Mouse (Mus musculus): ENCODE data around the gene P2rx7. TPM values are rescaled to one million over a fixed set of nuclear protein-coding genes. Genes with fewer than 3 reads are reported as not detected.
A peak's percentile ranks its signal among the peaks of the same experiment; 100 is the strongest.

Gene P2rx7
- polyA plus RNA-seq, 1 experiment from 2014 or later: 2.2 TPM

DNA sequence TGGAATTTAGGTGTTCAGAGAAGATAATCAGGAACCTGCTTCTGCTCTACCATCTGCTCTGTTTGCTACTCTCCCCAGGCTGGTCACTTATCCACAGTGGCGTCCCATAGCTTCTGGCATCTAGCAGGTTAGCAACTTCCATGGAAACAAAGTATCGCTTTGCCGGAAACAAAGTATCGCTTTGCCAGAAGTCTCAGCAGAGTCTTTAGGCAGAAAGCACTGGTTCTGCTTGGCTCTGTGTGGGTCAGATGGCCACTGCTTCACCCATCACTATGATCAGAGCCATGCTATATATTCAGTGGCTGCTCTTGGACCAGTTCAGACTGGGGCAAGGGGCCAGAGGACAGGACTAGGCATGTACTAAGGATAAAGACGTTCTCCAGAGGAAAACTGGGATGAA lies 28.6 kb downstream of the P2rx7 start:
- Histone ChIP-seq H3K9ac (no peak overlapping the region), H3K36me3 (no peaks in the 10 kb centered on the region), H3K27ac (no peak overlapping the region), H3K9me3 (no peaks in the 10 kb centered on the region), H3K4me3 (no peak overlapping the region), H3K27me3 (no peaks in the 10 kb centered on the region), H3K4me1 (no peaks in the 10 kb centered on the region), H3K4me2 (no peak overlapping the region)
- ATAC-seq (ENCODE audit: insufficient number of reproducible peaks, low FRiP score, low TSS enrichment, low read depth): no peak
- WGBS: 82% methylated on average over 5 of the region's 5 CpGs

GRCm38 (mm10) chr5:122676002-122676401 lies 32.3 kb downstream of the P2rx7 start:
- Histone ChIP-seq H3K27ac (no peak overlapping the region), H3K36me3 (no peaks in the 10 kb centered on the region), H3K4me3 (no peak overlapping the region), H3K9me3 (no peaks in the 10 kb centered on the region), H3K27me3 (no peaks in the 10 kb centered on the region), H3K4me2 (no peak overlapping the region), H3K9ac (no peak overlapping the region), H3K4me1 (no peaks in the 10 kb centered on the region)
- 65% methylated on average over 8 of the region's 8 CpGs for WGBS
- ATAC-seq (ENCODE audit: insufficient number of reproducible peaks, low FRiP score, low TSS enrichment, low read depth): no peak

- WGBS: 81% methylated on average over 9 of the region's 9 CpGs
- H3K4me2 ChIP-seq: no peak overlapping the region
- H3K36me3 ChIP-seq: no peaks in the 10 kb centered on the region
- no peak overlapping the region for H3K9ac ChIP-seq
- H3K27me3 ChIP-seq: no peaks in the 10 kb centered on the region
- no peak overlapping the region for H3K4me3 ChIP-seq
- no peaks in the 10 kb centered on the region for H3K9me3 ChIP-seq
- no peaks in the 10 kb centered on the region for H3K4me1 ChIP-seq
- ATAC-seq (ENCODE audit: insufficient number of reproducible peaks, low FRiP score, low TSS enrichment, low read depth): no peak
- no peak overlapping the region for H3K27ac ChIP-seq
These were observed 34.3 kb downstream of the P2rx7 start for GRCm38 (mm10) chr5:122677983-122678382.

DNA sequence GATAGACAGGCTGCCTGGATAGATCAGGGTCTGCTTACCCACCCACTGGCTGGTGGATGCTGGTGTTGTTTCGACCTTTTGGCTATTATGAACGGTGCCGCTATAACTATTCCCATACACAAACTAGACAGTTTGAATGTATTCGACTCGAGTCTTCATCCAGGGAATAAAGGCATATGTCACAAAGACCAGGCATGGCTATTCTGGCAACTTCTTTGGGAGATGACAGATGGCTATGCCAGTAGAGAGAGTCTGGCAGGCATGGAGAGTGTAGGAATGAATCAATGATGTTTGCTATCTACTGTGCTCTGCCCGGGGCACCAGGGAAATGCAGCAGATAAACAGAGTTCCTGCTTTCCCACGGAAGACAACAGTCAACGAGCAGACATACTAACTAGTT lies 36.2 kb downstream of the P2rx7 start:
- Histone ChIP-seq H3K27me3 (no peaks in the 10 kb centered on the region), H3K27ac (no peak overlapping the region), H3K36me3 (no peaks in the 10 kb centered on the region), H3K9ac (no peak overlapping the region), H3K4me2 (no peak overlapping the region), H3K4me3 (no peak overlapping the region), H3K9me3 (no peaks in the 10 kb centered on the region), H3K4me1 (no peaks in the 10 kb centered on the region)
- WGBS: 85% methylated on average over 8 of the region's 8 CpGs
- ATAC-seq (ENCODE audit: insufficient number of reproducible peaks, low FRiP score, low TSS enrichment, low read depth): no peak

DNA sequence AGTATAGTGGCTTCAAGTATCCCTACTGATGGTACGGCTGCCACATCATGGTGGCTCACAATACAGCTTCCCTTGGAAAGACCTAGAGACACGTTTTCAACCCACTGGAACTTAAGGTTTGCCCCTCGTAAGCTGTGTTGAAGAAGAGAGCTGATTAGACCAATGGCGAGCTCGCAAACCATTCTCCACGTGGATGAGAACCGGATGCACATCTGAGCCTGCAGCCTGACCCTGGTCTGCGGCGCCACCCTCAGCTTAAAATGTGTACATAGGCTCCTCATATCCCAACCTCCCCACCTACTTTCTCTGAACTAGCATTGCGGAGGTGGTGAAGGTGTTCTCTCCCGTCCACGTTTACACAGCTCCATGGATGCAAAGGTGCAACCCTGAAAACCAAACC lies 37.6 kb downstream of the P2rx7 start:
- Histone ChIP-seq H3K9ac (no peak overlapping the region), H3K4me2 (no peak overlapping the region), H3K36me3 (no peaks in the 10 kb centered on the region), H3K4me1 (no peaks in the 10 kb centered on the region), H3K4me3 (no peak overlapping the region), H3K27ac (no peak overlapping the region), H3K9me3 (no peaks in the 10 kb centered on the region), H3K27me3 (no peaks in the 10 kb centered on the region)
- 80% methylated on average over 12 of the region's 12 CpGs for WGBS
- no peak for ATAC-seq (ENCODE audit: insufficient number of reproducible peaks, low FRiP score, low TSS enrichment, low read depth)

GRCm38 (mm10) chr5:122683926-122684325 lies 40.2 kb downstream of the P2rx7 start:
- Histone ChIP-seq H3K27ac (no peak overlapping the region), H3K9ac (no peak overlapping the region), H3K36me3 (no peaks in the 10 kb centered on the region), H3K27me3 (no peaks in the 10 kb centered on the region), H3K4me3 (no peak overlapping the region), H3K9me3 (no peaks in the 10 kb centered on the region), H3K4me1 (no peaks in the 10 kb centered on the region), H3K4me2 (no peak overlapping the region)
- WGBS: 75% methylated on average over 10 of the region's 10 CpGs
- ATAC-seq (ENCODE audit: insufficient number of reproducible peaks, low FRiP score, low TSS enrichment, low read depth): no peak

- no peaks in the 10 kb centered on the region for H3K9me3 ChIP-seq
- H3K4me2 ChIP-seq: no peak overlapping the region
- no peak overlapping the region for H3K9ac ChIP-seq
- H3K36me3 ChIP-seq: no peaks in the 10 kb centered on the region
- 52% methylated on average over 4 of the region's 4 CpGs for WGBS
- no peak for ATAC-seq (ENCODE audit: insufficient number of reproducible peaks, low FRiP score, low TSS enrichment, low read depth)
- no peak overlapping the region for H3K4me3 ChIP-seq
- H3K4me1 ChIP-seq: no peaks in the 10 kb centered on the region
- no peaks in the 10 kb centered on the region for H3K27me3 ChIP-seq
- H3K27ac ChIP-seq: peak overlapping the region; percentile 65
These were observed 43.7 kb downstream of the P2rx7 start for GRCm38 (mm10) chr5:122687391-122687790.

DNA sequence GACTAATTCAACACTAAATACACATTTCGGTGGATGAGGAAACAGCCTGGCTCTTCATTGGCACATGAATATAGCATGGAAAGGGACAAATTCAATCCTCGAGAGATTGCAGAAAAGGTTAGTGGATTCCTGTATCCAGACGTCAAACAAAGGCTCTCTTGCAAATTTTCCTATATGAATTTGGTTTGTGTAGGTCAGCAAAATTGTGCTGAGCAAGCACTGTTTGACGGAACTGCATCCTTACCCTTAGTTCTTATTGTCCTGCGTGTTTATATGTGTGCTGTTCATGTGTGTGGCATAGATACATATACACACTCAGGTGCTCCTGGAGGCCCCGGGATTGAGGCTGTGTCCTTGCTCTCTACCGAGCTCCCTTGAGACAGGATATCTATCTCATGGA lies 45.4 kb downstream of the P2rx7 start:
- H3K9ac ChIP-seq: no peak overlapping the region

DNA sequence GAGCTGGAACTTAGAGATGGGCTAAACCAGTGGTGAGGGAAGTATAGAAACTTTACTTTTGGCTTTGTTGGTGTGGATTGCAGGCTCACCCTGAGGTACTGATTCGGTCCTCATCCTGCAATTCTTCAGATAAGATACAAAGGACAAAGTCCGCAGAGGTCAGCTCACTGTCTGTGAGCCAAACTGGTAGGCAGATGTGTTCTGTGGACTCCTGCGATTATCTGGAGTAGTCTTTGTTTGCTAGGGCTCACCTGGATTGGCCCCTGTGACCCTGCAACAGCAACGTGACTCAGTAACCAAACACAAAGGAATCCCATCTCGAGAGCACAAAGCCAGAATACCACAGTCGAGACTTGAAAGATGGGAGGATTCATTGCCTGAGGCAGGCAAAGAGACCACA lies 46.8 kb downstream of the P2rx7 start:
- no peaks in the 10 kb centered on the region for H3K36me3 ChIP-seq
- no peaks in the 10 kb centered on the region for H3K4me1 ChIP-seq
- no peaks in the 10 kb centered on the region for H3K9me3 ChIP-seq
- no peak overlapping the region for H3K4me3 ChIP-seq
- no peak overlapping the region for H3K27ac ChIP-seq
- no peak for ATAC-seq (ENCODE audit: insufficient number of reproducible peaks, low FRiP score, low TSS enrichment, low read depth)
- WGBS: 70% methylated on average over 6 of the region's 6 CpGs
- H3K4me2 ChIP-seq: no peak overlapping the region
- H3K9ac ChIP-seq: no peak overlapping the region
- H3K27me3 ChIP-seq: no peaks in the 10 kb centered on the region

More for the DNA sequence above, 45.4 kb downstream of the P2rx7 start:
- Histone ChIP-seq H3K9me3 (no peaks in the 10 kb centered on the region), H3K4me2 (no peak overlapping the region), H3K4me1 (no peaks in the 10 kb centered on the region), H3K27me3 (no peaks in the 10 kb centered on the region), H3K27ac (no peak overlapping the region), H3K4me3 (no peak overlapping the region), H3K36me3 (no peaks in the 10 kb centered on the region)
- ATAC-seq (ENCODE audit: insufficient number of reproducible peaks, low FRiP score, low TSS enrichment, low read depth): no peak
- 81% methylated on average over 7 of the region's 7 CpGs for WGBS

DNA sequence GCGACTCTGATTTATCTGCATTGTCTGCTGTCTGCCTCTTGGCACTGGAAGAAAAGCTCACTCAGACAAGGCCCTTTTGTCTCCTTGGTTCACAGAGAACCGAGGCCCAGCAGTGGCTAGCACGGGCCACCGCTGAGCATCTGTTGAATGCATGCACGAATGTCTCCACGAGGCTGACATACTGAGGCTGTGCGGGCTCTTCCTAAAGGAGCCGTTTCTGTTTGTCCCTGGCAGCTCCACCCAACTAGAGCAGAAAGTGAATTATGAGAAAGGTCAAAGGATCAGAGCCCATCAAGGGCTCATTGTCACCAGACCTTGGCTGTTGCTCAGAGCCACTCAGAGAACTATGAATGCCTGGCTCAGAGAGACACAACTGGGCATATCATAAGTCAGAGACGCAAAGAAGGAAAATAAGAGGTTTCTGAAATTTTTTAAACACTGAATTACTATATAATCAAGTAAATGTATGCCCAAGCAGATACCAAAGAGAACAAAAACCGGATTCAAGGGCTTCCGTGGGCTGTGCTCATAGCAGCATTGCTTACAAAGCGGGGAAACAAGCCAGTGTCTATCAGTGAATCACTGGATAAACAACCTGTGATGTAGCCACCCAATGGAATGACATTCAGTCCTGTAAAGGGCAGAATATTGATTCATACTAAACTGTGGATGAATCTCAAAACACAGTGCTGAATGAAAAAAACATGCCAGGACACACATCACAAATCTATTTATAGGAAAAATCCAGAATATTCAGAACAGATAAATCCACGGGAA lies 49.9 kb downstream of the P2rx7 start:
- no peak overlapping the region for H3K4me2 ChIP-seq
- no peaks in the 10 kb centered on the region for H3K27me3 ChIP-seq
- no peak overlapping the region for H3K9ac ChIP-seq
- no peak overlapping the region for H3K4me3 ChIP-seq
- ATAC-seq (ENCODE audit: insufficient number of reproducible peaks, low FRiP score, low TSS enrichment, low read depth): no peak
- WGBS: 55% methylated on average over 13 of the region's 13 CpGs
- no peak overlapping the region for H3K27ac ChIP-seq
- no peaks in the 10 kb centered on the region for H3K9me3 ChIP-seq
- no peaks in the 10 kb centered on the region for H3K36me3 ChIP-seq
- no peaks in the 10 kb centered on the region for H3K4me1 ChIP-seq

GRCm38 (mm10) chr5:122695516-122695915 lies 51.8 kb downstream of the P2rx7 start:
- Histone ChIP-seq H3K9me3 (no peaks in the 10 kb centered on the region), H3K36me3 (no peaks in the 10 kb centered on the region), H3K4me2 (no peak overlapping the region), H3K4me3 (no peak overlapping the region), H3K27me3 (no peaks in the 10 kb centered on the region), H3K4me1 (no peaks in the 10 kb centered on the region), H3K27ac (no peak overlapping the region), H3K9ac (no peak overlapping the region)
- 71% methylated on average over 8 of the region's 8 CpGs for WGBS
- no peak for ATAC-seq (ENCODE audit: insufficient number of reproducible peaks, low FRiP score, low TSS enrichment, low read depth)

DNA sequence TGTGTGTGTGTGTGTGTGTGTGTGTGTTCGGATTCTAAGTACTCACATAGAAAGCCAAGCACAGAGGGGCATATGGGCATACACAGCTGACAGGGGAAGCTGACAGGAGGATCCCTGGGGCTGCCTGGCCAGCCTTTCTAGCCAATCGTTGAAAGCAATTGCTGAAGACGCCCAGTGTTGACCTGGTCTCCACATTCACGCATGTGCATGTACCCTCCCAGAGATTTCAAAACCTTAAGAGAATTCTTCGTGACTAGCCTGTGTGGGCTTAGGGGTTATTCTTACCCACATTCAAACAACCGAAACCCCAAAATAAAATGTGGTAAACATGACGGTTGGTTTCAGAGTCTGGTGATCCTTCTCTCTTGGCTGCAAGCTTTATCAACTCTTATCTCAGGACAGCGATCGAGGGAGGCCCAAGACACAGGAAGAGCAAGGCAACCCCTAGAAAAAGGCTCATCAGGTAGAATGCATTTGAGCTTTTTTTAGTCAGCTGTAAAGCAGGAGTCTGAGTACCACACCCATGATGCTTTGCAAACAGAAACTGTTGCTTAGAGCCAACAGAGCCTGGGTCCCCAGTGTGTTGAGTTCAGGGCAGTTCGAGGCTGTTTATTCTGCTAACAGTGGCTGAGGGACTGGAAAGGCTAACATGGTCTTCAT lies 54.5 kb downstream of the P2rx7 start:
- no peaks in the 10 kb centered on the region for H3K27me3 ChIP-seq
- WGBS: 81% methylated on average over 10 of the region's 10 CpGs
- no peaks in the 10 kb centered on the region for H3K4me1 ChIP-seq
- no peak overlapping the region for H3K4me3 ChIP-seq
- no peak overlapping the region for H3K9ac ChIP-seq
- H3K36me3 ChIP-seq: no peaks in the 10 kb centered on the region
- H3K4me2 ChIP-seq: no peak overlapping the region
- H3K9me3 ChIP-seq: no peaks in the 10 kb centered on the region
- H3K27ac ChIP-seq: no peak overlapping the region
- ATAC-seq (ENCODE audit: insufficient number of reproducible peaks, low FRiP score, low TSS enrichment, low read depth): no peak
